Mouse (Mus musculus) heart, postnatal 0 days (tissue): ENCODE data around the gene Ptprn2.

Experiments
- CTCF ChIP-seq: IDR thresholded peaks from 2 replicates; pipeline ENCODE4 v1.5.1; 2016; ENCODE audit warnings: antibody characterized with exemption, control low read depth, low read depth
- EP300 ChIP-seq: IDR thresholded peaks from 2 replicates; pipeline ENCODE4 v1.6.1; 2016; ENCODE audit warnings: antibody characterized with exemption, low read depth

DNA sequence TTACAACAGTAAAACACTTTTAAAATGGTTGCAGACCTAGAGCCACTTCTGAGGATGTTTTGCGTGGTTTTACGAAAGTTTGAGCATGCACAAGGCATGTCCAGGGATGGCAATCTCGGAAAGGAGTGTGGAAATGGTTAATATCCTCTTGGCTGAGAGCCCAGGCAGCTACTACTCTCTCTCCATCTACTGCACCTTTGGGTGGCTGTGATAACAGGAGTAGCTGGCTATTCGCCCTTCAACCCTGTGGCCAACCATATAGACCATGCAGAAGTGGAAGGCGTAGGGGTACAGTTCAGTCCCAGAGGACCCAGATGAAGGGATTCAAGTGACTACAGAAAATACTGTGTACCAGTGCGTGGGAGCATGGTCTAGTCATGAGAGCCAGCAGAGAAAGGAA lies 655.9 kb downstream of the Ptprn2 start:
- no peak for TF ChIP-seq CTCF
- TF ChIP-seq EP300, result no peak
